Mouse (Mus musculus): ENCODE data around the gene Gm7945. TPM values are rescaled to one million over a fixed set of nuclear protein-coding genes. Genes with fewer than 3 reads are reported as not detected.
"Not testable (repeated sequence)": the region's sequence is repeated elsewhere in the genome, so short reads cannot be mapped to it uniquely, and the experiment has no call there.

The Gm7945 gene
- not detected in 2 replicates for polyA plus RNA-seq (2015; fragmentation: Nextera tagmentation; extraction: Ambion mirVana)

DNA sequence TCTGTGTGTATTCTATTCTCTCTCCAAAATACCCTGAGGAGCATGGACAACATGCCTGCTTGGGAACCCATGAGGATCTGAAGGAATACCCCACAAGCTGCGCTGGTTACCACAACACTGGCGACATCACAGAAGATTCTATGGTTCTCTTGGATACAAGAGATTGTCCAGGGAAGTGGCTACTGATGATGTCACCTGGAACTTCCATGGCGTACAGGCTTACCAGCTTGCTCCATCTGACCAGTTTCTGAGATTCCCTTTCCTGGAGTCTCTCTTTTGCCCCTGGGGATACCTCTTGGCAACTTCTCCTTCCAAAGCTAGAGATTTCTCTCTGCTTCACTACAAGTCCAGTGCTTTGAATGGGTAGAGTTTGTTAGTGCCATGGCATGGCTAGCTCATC lies at the start of gene Gm7945:
Gene Gm7945, minus strand, starts transcription at position 101 of the 400 bp plus-strand sequence.
- H3K36me3 ChIP-seq; ATAC-seq (ENCODE audit: insufficient read depth, low FRiP score, low read depth); H3K9ac ChIP-seq; H3K27ac ChIP-seq; H3K4me1 ChIP-seq; H3K4me3 ChIP-seq (replicated peaks); H3K9me3 ChIP-seq; H3K4me2 ChIP-seq; H3K27me3 ChIP-seq (replicated peaks): not testable (repeated sequence)
- no CpG with 5 or more reads among the region's 3 CpGs for WGBS

DNA sequence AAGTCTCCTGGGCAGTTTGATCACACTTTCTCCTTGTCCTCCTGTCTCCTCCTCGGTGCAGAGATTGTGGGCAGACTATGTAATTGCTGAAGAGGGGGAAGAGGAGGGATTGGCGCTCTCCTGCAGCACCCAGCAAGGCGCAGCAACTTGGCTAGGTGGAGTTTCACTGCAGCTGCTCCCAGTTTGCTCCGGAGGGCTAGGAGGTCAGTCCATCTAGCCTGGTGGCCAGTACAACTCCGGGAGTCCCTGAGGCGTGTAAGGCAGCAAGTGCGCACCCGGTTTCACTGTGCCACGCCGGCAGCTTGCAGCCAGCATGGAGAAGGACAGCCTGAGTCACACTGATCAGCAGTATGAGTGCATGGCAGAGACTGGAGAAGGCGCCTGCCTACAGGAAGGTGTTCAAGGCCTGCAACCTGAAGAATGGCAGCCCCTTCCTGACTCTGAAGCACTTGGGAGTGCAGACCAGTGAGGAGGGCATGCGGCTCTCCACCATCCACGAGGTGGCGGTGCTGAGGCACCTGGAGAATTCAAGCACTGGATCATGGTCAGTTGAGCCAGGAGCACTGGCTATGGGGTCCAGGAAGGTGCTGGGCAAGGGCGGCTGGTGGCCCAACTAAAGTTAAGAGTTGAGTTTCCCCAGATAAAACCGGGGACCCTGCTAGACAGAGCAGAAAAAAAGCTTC lies 39.4 kb upstream of the Gm7945 start:
- not testable (repeated sequence) for H3K27me3 ChIP-seq (replicated peaks); H3K36me3 ChIP-seq; H3K27ac ChIP-seq; ATAC-seq (ENCODE audit: insufficient read depth, low FRiP score, low read depth); H3K9me3 ChIP-seq; H3K4me3 ChIP-seq (replicated peaks); H3K4me1 ChIP-seq; H3K9ac ChIP-seq
- WGBS = 16% methylated on average over 14 of the region's 16 CpGs
- peak overlapping the region; percentile 23; the same call in 1 of the 2 replicates for H3K4me2 ChIP-seq

DNA sequence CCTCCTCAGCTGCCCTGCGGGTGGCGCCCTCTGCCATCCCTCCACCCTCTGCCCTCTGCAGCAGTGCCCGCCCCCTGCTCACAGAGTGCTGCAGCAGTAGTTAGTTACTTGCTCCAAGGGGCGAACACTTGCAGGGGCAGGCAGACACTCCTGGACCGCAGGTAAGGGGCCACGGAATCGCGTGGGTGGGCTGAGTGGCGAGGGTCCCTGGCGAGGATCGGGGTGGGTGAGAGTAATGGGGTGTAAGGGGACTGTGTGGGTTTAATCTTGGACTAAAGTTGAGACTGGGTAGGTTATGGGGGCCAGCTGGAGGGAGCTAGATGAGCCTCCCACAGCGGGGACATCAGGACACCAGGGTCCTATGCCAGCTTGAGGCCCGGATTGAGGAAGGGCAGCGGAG lies 38.5 kb upstream of the Gm7945 start:
- not testable (repeated sequence) for H3K9me3 ChIP-seq; H3K4me2 ChIP-seq; H3K4me1 ChIP-seq; H3K27me3 ChIP-seq (replicated peaks); H3K27ac ChIP-seq; ATAC-seq (ENCODE audit: insufficient read depth, low FRiP score, low read depth); H3K9ac ChIP-seq; H3K36me3 ChIP-seq; H3K4me3 ChIP-seq (replicated peaks)
- 11% methylated on average over 11 of the region's 14 CpGs for WGBS

DNA sequence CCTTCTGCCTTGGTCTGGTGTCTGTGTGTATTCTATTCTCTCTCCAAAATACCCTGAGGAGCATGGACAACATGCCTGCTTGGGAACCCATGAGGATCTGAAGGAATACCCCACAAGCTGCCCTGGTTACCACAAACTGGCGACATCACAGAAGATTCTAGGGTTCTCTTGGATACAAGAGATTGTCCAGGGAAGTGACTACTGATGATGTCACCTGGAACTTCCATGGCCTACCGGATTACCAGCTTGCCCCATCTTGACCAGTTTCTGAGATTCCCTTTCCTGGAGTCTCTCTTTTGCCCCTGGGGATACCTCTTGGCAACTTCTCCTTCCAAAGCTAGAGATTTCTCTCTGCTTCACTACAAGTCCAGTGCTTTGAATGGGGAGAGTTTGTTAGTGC lies 22.0 kb upstream of the Gm7945 start, which contains the start of gene Gm6482:
Gene Gm6482, minus strand, starts transcription at position 101 of the 400 bp plus-strand sequence.
- not testable (repeated sequence) for H3K4me2 ChIP-seq; H3K27ac ChIP-seq; H3K9me3 ChIP-seq; ATAC-seq (ENCODE audit: insufficient read depth, low FRiP score, low read depth); H3K36me3 ChIP-seq; H3K9ac ChIP-seq; H3K4me3 ChIP-seq (replicated peaks); H3K4me1 ChIP-seq; H3K27me3 ChIP-seq (replicated peaks)
- WGBS = 81% methylated on average over 1 of the region's 2 CpGs

DNA sequence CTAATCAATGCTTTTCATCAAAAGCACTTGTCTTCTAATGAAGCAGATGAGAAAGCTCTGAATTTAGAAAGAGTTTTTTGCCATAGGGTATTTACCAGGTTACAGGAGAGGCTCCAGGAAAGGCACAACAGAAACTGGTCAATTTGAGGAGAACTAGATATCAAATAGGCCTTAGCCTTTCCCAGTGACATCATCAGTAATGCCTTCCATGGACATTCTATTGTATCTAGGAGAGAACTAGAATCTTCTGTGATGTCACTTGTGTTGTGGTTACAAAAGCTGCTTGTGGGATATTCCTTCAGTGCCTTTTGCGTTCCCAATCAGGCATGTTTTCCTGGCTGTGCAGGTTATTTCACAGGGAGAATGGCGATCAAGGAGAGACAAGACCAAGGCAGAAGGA lies 37.9 kb downstream of the Gm7945 start, which contains the start of gene Gm5798:
Gene Gm5798, plus strand, starts transcription at position 301 of the 400 bp plus-strand sequence.
- not testable (repeated sequence) for H3K4me2 ChIP-seq; H3K27ac ChIP-seq; ATAC-seq (ENCODE audit: insufficient read depth, low FRiP score, low read depth); H3K36me3 ChIP-seq; H3K27me3 ChIP-seq (replicated peaks); H3K9me3 ChIP-seq; H3K9ac ChIP-seq; H3K4me1 ChIP-seq; H3K4me3 ChIP-seq (replicated peaks)
- 63% methylated on average over 2 of the region's 2 CpGs for WGBS

Other genes with a start within 250 kb of the Gm7945 start
- 0.83 and 2.7 TPM in 2 replicates for gene Mbl1, start 234.9 kb downstream of the Gm7945 start, polyA plus RNA-seq (2015; fragmentation: Nextera tagmentation; extraction: Ambion mirVana)
- 0.12 and 0.13 TPM in 2 replicates for gene Sftpd, start 201.2 kb downstream of the Gm7945 start, polyA plus RNA-seq (2015; fragmentation: Nextera tagmentation; extraction: Ambion mirVana)
- 0.12 and 0.23 TPM in 2 replicates for gene Gm2832, start 107.6 kb downstream of the Gm7945 start, polyA plus RNA-seq (2015; fragmentation: Nextera tagmentation; extraction: Ambion mirVana)
- not detected in 2 replicates for gene Gm5798, start 37.8 kb downstream of the Gm7945 start, polyA plus RNA-seq (2015; fragmentation: Nextera tagmentation; extraction: Ambion mirVana)
- gene Gm6482, start 21.9 kb upstream of the Gm7945 start, polyA plus RNA-seq (2015; fragmentation: Nextera tagmentation; extraction: Ambion mirVana) = not detected in 2 replicates
- gene Gm7954, start 67.1 kb upstream of the Gm7945 start, polyA plus RNA-seq (2015; fragmentation: Nextera tagmentation; extraction: Ambion mirVana) = not detected in 2 replicates
- not detected in 2 replicates for gene Gm3486, start 103.1 kb upstream of the Gm7945 start, polyA plus RNA-seq (2015; fragmentation: Nextera tagmentation; extraction: Ambion mirVana)
- gene Gm7970, start 169.2 kb upstream of the Gm7945 start, polyA plus RNA-seq (2015; fragmentation: Nextera tagmentation; extraction: Ambion mirVana) = not detected in 2 replicates
- gene 1700049E17Rik2, start 186.8 kb upstream of the Gm7945 start, polyA plus RNA-seq (2015; fragmentation: Nextera tagmentation; extraction: Ambion mirVana) = not detected in 2 replicates
- gene Gm3072, start 238.2 kb upstream of the Gm7945 start, polyA plus RNA-seq (2015; fragmentation: Nextera tagmentation; extraction: Ambion mirVana) = not detected in 2 replicates

Measured in stomach, embryonic 15.5 days (tissue).